Mouse (Mus musculus): ENCODE data around the gene Tmem108. TPM values are rescaled to one million over a fixed set of nuclear protein-coding genes. Genes with fewer than 3 reads are reported as not detected.

The Tmem108 gene
- total and polyA plus RNA-seq, 2 experiments from 2014 or later = 23.5 to 25.1 TPM

DNA sequence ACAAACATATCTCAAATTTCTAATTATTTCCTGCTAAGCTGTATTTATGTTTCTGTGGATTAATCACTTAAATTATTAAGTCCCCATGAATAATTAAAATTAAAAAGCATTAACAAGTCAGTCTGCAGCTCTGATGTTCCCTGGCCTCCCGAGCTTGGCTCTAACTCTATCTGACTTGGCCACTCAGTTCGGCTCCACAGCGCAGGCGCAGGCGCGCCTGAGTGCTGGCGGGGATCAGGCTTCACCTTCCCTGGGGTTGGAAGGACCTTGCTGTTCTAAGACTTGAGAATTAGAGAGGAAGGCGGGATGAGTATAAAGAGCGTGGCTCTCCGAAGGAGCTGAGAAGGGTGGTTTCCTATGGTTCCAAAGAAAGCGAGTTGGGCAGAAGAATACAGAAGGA, 41.6 kb downstream of the Tmem108 start:
- Histone ChIP-seq H3K27ac (ENCODE audit: low read depth) (no peak overlapping the region), H3K4me1 (ENCODE audit: control insufficient read depth, insufficient read depth) (peaks cover 31% of the 10 kb centered on the region), H3K27me3 (ENCODE audit: control insufficient read depth, insufficient read depth, low read length) (no peaks in the 10 kb centered on the region), H3K36me3 (replicated peaks; ENCODE audit: control insufficient read depth, insufficient read depth, low read length) (no peaks in the 10 kb centered on the region), H3K4me2 (ENCODE audit: low read depth, low read length) (no peak overlapping the region), H3K9me3 (replicated peaks; ENCODE audit: control insufficient read depth, low read length) (no peaks in the 10 kb centered on the region), H3K9ac (replicated peaks; ENCODE audit: low read depth, low read length) (no peak overlapping the region), H3K4me3 (ENCODE audit: low read depth, low read length) (no peak overlapping the region)
- DNase-seq (ENCODE audit: low spot score) (no peak), ATAC-seq (ENCODE audit: insufficient read depth, low read depth) (no peak)
- TF ChIP-seq CTCF (IDR thresholded peaks at IDR 0.05; ENCODE audit: low read depth) = no peak
- no peak for TF ChIP-seq EP300 (IDR thresholded peaks at IDR 0.05; ENCODE audit: low read depth)
- 91% methylated on average over 11 of the region's 11 CpGs for WGBS

DNA sequence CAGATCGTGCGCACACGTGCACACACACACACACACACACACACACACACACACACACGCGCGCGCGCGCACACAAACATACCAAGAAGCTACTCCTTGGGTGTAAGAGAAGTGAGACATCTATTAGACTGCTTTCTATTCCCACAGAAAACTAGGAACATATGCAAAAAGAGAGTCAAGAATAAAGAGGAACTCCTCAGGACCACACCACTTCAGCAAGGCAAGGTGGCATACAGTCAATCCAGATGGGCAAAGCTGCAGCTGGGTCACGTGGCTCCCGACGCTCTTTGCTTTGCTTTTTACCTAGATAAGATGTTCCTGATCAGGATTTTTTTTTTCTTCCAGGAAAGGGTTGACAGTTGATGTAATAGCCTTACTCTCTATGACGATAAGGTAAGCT, 45.6 kb downstream of the Tmem108 start:
- Histone ChIP-seq H3K27me3 (ENCODE audit: control insufficient read depth, insufficient read depth, low read length) (no peaks in the 10 kb centered on the region), H3K36me3 (replicated peaks; ENCODE audit: control insufficient read depth, insufficient read depth, low read length) (no peaks in the 10 kb centered on the region), H3K4me2 (ENCODE audit: low read depth, low read length) (no peak overlapping the region), H3K9ac (replicated peaks; ENCODE audit: low read depth, low read length) (no peak overlapping the region), H3K4me1 (ENCODE audit: control insufficient read depth, insufficient read depth) (peaks cover 25% of the 10 kb centered on the region), H3K27ac (ENCODE audit: low read depth) (0 out of 2 replicates have a peak overlapping the region, but pooled peaks have one; percentile 23), H3K9me3 (replicated peaks; ENCODE audit: control insufficient read depth, low read length) (no peaks in the 10 kb centered on the region), H3K4me3 (ENCODE audit: low read depth, low read length) (no peak overlapping the region)
- DNase-seq (ENCODE audit: low spot score) (no peak), ATAC-seq (ENCODE audit: insufficient read depth, low read depth) (no peak)
- WGBS = 87% methylated on average over 13 of the region's 13 CpGs
- TF ChIP-seq EP300 (IDR thresholded peaks at IDR 0.05; ENCODE audit: low read depth) (no peak), CTCF (IDR thresholded peaks at IDR 0.05; ENCODE audit: low read depth) (no peak)

DNA sequence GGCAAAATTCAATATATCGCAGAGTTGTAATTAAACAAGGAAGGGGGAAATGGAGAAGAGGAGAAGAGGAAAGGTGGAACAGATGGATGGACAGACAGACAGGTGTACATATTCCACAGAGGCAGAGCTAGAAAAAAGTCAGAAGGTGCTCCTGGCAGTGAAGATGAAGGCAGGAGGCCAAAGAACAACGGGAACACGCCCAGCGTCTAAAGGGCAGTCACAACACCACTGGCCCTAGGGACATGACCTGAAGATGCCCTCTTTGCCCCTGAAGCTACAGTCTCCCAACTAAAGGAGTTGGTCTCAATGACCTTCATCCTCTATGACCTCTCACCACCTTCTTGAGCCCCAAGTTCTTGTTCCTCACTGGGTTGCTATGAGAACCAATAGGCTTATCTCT, 46.3 kb downstream of the Tmem108 start:
- DNase-seq (ENCODE audit: low spot score) = no peak
- H3K4me3 ChIP-seq (ENCODE audit: low read depth, low read length) = no peak overlapping the region
- peaks cover 20% of the 10 kb centered on the region for H3K4me1 ChIP-seq (ENCODE audit: control insufficient read depth, insufficient read depth)
- no peaks in the 10 kb centered on the region for H3K9me3 ChIP-seq (replicated peaks; ENCODE audit: control insufficient read depth, low read length)
- WGBS = 89% methylated on average over 4 of the region's 4 CpGs
- H3K27me3 ChIP-seq (ENCODE audit: control insufficient read depth, insufficient read depth, low read length) = no peaks in the 10 kb centered on the region
- H3K36me3 ChIP-seq (replicated peaks; ENCODE audit: control insufficient read depth, insufficient read depth, low read length) = no peaks in the 10 kb centered on the region
- H3K9ac ChIP-seq (replicated peaks; ENCODE audit: low read depth, low read length) = no peak overlapping the region
- ATAC-seq (ENCODE audit: insufficient read depth, low read depth) = no peak
- H3K4me2 ChIP-seq (ENCODE audit: low read depth, low read length) = no peak overlapping the region
- no peak for TF ChIP-seq EP300 (IDR thresholded peaks at IDR 0.05; ENCODE audit: low read depth)
- no peak for TF ChIP-seq CTCF (IDR thresholded peaks at IDR 0.05; ENCODE audit: low read depth)
- no peak overlapping the region for H3K27ac ChIP-seq (ENCODE audit: low read depth)

- Histone ChIP-seq H3K9ac (replicated peaks; ENCODE audit: low read depth, low read length) (no peak overlapping the region), H3K27ac (ENCODE audit: low read depth) (no peak overlapping the region), H3K4me2 (ENCODE audit: low read depth, low read length) (no peak overlapping the region), H3K9me3 (replicated peaks; ENCODE audit: control insufficient read depth, low read length) (no peaks in the 10 kb centered on the region), H3K4me1 (ENCODE audit: control insufficient read depth, insufficient read depth) (peaks cover 32% of the 10 kb centered on the region), H3K36me3 (replicated peaks; ENCODE audit: control insufficient read depth, insufficient read depth, low read length) (no peaks in the 10 kb centered on the region), H3K4me3 (ENCODE audit: low read depth, low read length) (no peak overlapping the region), H3K27me3 (ENCODE audit: control insufficient read depth, insufficient read depth, low read length) (no peaks in the 10 kb centered on the region)
- WGBS = 74% methylated on average over 4 of the region's 4 CpGs
- ATAC-seq (ENCODE audit: insufficient read depth, low read depth) (no peak), DNase-seq (ENCODE audit: low spot score) (no peak)
- TF ChIP-seq CTCF (IDR thresholded peaks at IDR 0.05; ENCODE audit: low read depth) (peak; percentile 7; the same call in 1 of the 2 replicates), EP300 (IDR thresholded peaks at IDR 0.05; ENCODE audit: low read depth) (no peak)
These were observed 48.4 kb downstream of the Tmem108 start for GRCm38 (mm10) chr9:103713230-103713629.

GRCm38 (mm10) chr9:103712711-103713110, 48.9 kb downstream of the Tmem108 start:
- Histone ChIP-seq H3K9ac (replicated peaks; ENCODE audit: low read depth, low read length) (no peak overlapping the region), H3K27me3 (ENCODE audit: control insufficient read depth, insufficient read depth, low read length) (no peaks in the 10 kb centered on the region), H3K27ac (ENCODE audit: low read depth) (no peak overlapping the region), H3K9me3 (replicated peaks; ENCODE audit: control insufficient read depth, low read length) (no peaks in the 10 kb centered on the region), H3K4me2 (ENCODE audit: low read depth, low read length) (no peak overlapping the region), H3K4me3 (ENCODE audit: low read depth, low read length) (no peak overlapping the region), H3K4me1 (ENCODE audit: control insufficient read depth, insufficient read depth) (peaks cover 36% of the 10 kb centered on the region), H3K36me3 (replicated peaks; ENCODE audit: control insufficient read depth, insufficient read depth, low read length) (no peaks in the 10 kb centered on the region)
- DNase-seq (ENCODE audit: low spot score) = no peak
- TF ChIP-seq EP300 (IDR thresholded peaks at IDR 0.05; ENCODE audit: low read depth) (no peak), CTCF (IDR thresholded peaks at IDR 0.05; ENCODE audit: low read depth) (no peak)
- 54% methylated on average over 7 of the region's 7 CpGs for WGBS
- ATAC-seq (ENCODE audit: insufficient read depth, low read depth) = no peak

DNA sequence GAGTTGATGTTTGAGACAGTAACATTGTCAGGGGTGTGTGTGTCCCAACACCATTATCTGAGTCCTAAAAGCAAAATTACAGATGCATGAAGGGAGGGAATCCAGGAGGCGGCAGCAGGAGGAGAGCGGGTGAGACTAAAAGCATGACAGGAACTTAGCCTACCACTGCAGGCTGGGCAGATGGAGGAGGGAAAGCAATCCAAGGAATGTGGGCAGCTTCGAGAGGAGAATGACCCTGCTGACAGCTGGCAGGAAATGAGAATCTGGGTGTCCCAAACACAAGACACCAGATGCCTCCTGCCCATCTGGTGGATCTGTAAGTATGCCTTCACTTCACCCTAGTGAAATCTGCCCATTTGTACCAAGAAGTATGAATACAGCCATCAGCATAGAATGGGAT, 51.9 kb downstream of the Tmem108 start:
- no peak overlapping the region for H3K4me3 ChIP-seq (ENCODE audit: low read depth, low read length)
- no peak overlapping the region for H3K9ac ChIP-seq (replicated peaks; ENCODE audit: low read depth, low read length)
- no peaks in the 10 kb centered on the region for H3K9me3 ChIP-seq (replicated peaks; ENCODE audit: control insufficient read depth, low read length)
- TF ChIP-seq CTCF (IDR thresholded peaks at IDR 0.05; ENCODE audit: low read depth) = no peak
- no peak for TF ChIP-seq EP300 (IDR thresholded peaks at IDR 0.05; ENCODE audit: low read depth)
- DNase-seq (ENCODE audit: low spot score) (peak; percentile 51), ATAC-seq (ENCODE audit: insufficient read depth, low read depth) (no peak; the same call in 1 of the 2 replicates)
- peaks cover 27% of the 10 kb centered on the region for H3K4me1 ChIP-seq (ENCODE audit: control insufficient read depth, insufficient read depth)
- WGBS = 9% methylated on average over 3 of the region's 3 CpGs
- no peak overlapping the region for H3K27ac ChIP-seq (ENCODE audit: low read depth)
- no peaks in the 10 kb centered on the region for H3K27me3 ChIP-seq (ENCODE audit: control insufficient read depth, insufficient read depth, low read length)
- H3K36me3 ChIP-seq (replicated peaks; ENCODE audit: control insufficient read depth, insufficient read depth, low read length) = no peaks in the 10 kb centered on the region
- no peak overlapping the region for H3K4me2 ChIP-seq (ENCODE audit: low read depth, low read length)

All from heart, postnatal 0 days (tissue).